Mouse (Mus musculus): ENCODE measurements around the gene Ubc.
"Not testable (repeated sequence)": the region's sequence is repeated elsewhere in the genome, so short reads cannot be mapped to it uniquely, and the experiment has no call there.

The Ubc gene

GRCm38 (mm10) chr5:125389579-125390441 is at the start of gene Ubc:
Gene Ubc (minus strand): TSS chr5:125390202.
- peak; percentile 91 for DNase-seq (ENCODE audit: low spot score)

DNA sequence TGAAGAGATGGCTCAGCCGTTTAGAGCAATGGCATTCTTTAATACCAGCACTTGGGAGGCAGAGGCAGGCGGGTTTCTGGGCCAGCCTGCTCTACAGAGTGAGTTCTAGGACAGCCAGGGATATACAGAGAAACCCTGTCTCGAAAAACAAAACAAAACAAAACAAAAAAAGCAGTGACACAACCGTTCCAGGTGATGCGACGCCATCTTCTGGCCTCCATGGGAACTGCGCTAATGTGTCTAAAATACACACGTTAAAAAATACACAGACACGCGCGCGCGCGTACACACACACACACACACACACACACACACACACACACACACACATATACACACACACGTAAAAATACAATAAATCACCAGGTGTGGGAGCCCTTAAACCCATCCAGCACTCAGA is 44.3 kb upstream of the Ubc start:
- DNase-seq (ENCODE audit: low spot score) = not testable (repeated sequence)

DNA sequence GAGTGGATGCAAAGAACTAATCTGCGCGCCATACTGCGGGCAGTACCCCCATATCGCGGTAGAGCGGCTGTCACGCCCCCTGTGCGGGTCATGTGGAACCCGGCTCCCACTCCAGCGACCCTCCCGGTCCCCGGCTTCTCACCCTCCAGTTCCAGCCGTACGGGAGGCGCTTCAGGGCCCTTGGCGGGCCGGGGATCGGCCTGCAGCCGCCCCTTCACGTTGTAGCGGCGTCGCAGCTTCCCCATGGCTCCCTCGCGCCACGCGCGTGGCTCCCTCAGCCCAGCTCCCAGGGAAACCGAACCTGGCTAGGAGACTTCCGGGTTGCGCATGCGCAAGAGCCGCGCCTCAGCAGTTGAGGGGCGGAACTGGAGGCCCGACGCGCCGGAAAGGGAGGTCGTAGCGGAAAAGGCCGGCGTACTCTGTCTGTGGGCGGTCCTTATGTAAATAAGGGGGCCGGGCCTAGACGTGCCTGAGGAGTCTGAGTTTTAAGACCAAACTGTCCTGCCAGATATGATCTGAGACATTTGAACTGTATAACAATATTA is 43.9 kb upstream of the Ubc start, which contains the start of gene Dhx37:
Gene Dhx37 (minus strand): TSS at position 329 of the 545 bp plus-strand sequence.
- peak; percentile 98 for DNase-seq (ENCODE audit: low spot score)

- DNase-seq (ENCODE audit: low spot score) = not testable (repeated sequence)
Observed at GRCm38 (mm10) chr5:125432324-125432723, 42.3 kb upstream of the Ubc start.

DNA sequence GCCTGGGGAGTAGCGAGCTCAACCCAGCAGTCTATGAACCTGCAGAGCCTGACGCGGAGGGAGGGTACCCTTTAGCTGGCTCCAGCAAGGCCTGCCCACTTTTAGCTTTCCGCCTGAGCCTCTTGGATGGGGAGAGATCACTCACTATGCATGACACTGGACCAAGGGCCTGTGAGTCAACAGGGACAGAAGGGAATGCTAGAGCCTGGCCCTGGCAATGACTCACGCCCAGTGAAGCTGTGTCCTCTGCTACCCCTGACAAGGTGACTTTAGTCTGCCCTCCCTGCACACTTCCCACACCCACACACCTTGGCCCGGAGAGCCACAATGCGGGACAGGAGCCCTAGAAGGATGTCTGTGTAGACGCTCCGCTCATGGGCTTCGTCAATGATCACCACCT is 36.3 kb upstream of the Ubc start:
- DNase-seq (ENCODE audit: low spot score) = no peak

- DNase-seq (ENCODE audit: low spot score) = no peak
Observed at GRCm38 (mm10) chr5:125425698-125426276, 35.8 kb upstream of the Ubc start.

GRCm38 (mm10) chr5:125419124-125419523 is 29.1 kb upstream of the Ubc start:
- DNase-seq (ENCODE audit: low spot score) = no peak

GRCm38 (mm10) chr5:125418636-125419035 is 28.6 kb upstream of the Ubc start:
- no peak for DNase-seq (ENCODE audit: low spot score)

DNA sequence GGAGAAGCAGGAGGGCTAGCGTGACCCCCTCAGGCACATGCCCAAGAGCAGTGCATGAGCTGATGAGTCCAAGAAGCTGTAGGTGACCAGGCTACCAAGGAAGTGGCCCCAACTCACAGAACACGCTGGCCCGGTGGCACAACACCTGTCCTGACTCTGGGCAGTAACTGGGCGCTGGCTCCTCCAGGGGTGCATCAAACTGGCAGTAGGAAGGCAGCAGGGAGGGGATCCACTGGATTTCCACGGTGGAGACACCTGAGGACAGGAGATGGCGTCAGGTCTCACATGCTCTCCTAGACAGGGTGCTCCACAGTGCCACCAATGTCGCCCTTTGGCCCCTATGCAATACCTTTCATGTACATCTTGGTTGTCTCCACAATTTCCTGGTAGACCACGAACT is 26.2 kb upstream of the Ubc start:
- no peak for DNase-seq (ENCODE audit: low spot score)

GRCm38 (mm10) chr5:125413763-125414162 is 23.8 kb upstream of the Ubc start:
- DNase-seq (ENCODE audit: low spot score) = no peak

GRCm38 (mm10) chr5:125412536-125412935 is 22.5 kb upstream of the Ubc start:
- not testable (repeated sequence) for DNase-seq (ENCODE audit: low spot score)

- DNase-seq (ENCODE audit: low spot score) = peak; percentile 71
Observed at GRCm38 (mm10) chr5:125411972-125412530, 22.0 kb upstream of the Ubc start.

- DNase-seq (ENCODE audit: low spot score) = peak; percentile 85
Observed at GRCm38 (mm10) chr5:125409348-125410090, 19.5 kb upstream of the Ubc start.

DNA sequence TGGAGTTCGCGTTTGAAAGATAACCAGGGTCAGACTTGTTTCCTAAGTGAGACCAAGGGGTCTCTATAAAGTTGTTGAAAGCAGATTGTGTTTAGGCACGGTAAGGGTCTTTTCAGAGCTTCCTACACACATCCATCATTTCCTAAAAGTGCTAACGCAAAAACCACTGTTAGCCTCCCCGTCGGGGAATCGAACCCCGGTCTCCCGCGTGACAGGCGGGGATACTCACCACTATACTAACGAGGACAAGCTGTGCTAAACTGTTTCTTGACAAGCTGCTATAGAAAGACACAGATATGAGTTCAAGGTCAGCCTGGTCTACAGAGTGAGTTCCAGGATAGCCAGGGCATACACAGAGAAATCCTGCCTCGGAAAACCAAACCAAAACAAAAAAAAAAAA is 18.8 kb upstream of the Ubc start:
- DNase-seq (ENCODE audit: low spot score) = peak; percentile 94

GRCm38 (mm10) chr5:125407910-125408575 is 18.0 kb upstream of the Ubc start:
- no peak for DNase-seq (ENCODE audit: low spot score)

DNA sequence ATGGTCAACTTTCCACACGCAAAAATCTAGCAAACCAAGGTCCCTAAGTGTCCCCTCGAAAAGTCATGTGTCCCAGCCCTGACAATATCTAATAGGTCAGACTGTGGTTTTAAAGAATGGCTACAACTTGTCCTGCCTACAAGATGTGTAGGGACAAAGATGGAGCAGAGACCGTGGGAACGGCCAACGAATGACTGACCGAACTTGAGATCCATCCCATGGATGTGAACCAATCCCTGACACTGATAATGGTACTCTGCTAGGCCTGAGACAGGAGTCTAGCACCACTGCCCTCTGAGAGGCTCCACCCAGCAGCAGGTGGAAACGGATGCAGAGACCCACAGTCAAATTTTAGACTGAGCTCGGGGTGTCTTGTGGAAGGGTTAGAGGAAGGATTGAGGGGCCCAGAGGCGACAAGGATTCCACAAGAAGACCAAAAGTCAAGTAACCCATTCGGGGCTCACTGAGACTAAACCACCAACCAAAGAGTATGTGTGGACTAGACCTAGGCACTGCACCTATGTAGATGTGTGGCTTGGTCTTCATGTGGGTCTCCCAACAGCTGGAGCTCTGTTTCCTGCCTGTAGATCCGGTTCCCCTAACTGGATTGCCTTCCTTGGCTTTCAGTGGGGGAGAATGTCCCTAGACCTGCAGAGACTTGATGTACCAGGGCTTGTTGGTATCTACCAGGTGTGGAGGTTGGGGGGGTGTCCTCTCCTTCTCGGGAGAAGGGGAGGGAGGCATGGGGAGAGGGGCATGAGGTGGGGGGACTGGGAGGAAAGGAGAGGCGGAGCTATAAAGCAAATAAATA is 17.2 kb upstream of the Ubc start:
- DNase-seq (ENCODE audit: low spot score) = peak; percentile 13

- peak; percentile 67 for DNase-seq (ENCODE audit: low spot score)
Observed at GRCm38 (mm10) chr5:125406322-125407016, 16.5 kb upstream of the Ubc start.

GRCm38 (mm10) chr5:125405546-125406248 is 15.7 kb upstream of the Ubc start:
- peak; percentile 99 for DNase-seq (ENCODE audit: low spot score)

DNA sequence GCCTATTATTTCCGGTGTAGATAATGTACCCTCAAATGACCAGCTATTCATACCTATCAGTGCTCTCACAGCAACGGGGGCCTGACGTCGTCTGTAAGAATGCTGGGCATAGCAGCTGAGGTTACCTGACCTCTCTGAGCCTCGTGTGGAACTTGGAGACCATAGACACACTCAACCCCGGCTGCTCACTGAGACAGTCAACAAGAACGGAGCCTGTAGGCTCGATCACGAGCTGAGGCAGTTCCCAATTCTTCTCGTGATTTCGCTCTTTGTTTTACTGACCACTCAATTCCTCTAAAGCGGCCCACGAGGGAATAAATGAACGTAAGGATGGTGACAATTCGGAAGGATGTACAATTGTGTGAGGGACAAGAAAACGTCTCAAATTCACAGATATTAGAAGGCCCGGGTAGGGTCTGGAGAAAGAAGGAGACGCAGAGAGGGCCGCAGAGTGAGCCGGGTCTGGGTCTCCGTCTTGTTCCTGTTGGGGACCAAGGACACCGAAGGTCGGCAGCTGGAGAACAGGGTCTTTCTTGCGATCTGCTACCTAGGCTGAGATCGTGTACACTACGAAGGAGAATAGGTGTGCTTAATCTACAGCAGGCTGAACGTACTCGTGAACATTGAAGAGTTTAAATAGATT is 15.0 kb upstream of the Ubc start:
- peak; percentile 77 for DNase-seq (ENCODE audit: low spot score)

Measured in retina, embryonic 14.5 days (tissue).